Mouse (Mus musculus) induced T-regulatory cell, adult 2 months (primary cell): ENCODE data around the gene Stat2.
"Not testable (repeated sequence)": the region's sequence is repeated elsewhere in the genome, so short reads cannot be mapped to it uniquely, and the experiment has no call there.

ENCODE experiments used
- DNase-seq: peaks from one replicate; pipeline ENCODE4 v3.0.0-alpha.2; 2012; ENCODE audit warnings: low read depth

The Stat2 gene

GRCm38 (mm10) chr10:128298702-128299171, 28.4 kb downstream of the Stat2 start, which contains the start of gene Il23a:
Gene Il23a, minus strand, starts transcription at chr10:128298752.
- DNase-seq: no peak

- no peak for DNase-seq
Measured at GRCm38 (mm10) chr10:128302357-128302756, 32.0 kb downstream of the Stat2 start.

GRCm38 (mm10) chr10:128302785-128303125, 32.4 kb downstream of the Stat2 start:
- no peak for DNase-seq

GRCm38 (mm10) chr10:128303126-128304021, 33.0 kb downstream of the Stat2 start, which contains the start of gene Pan2:
Gene Pan2, plus strand, starts transcription at chr10:128303335.
- DNase-seq: peak; percentile 100

GRCm38 (mm10) chr10:128309654-128310053, 39.3 kb downstream of the Stat2 start:
- no peak for DNase-seq

- no peak for DNase-seq
Measured at GRCm38 (mm10) chr10:128310177-128310576, 39.8 kb downstream of the Stat2 start.

- DNase-seq: no peak
Measured at GRCm38 (mm10) chr10:128310902-128311301, 40.5 kb downstream of the Stat2 start.

- DNase-seq: no peak
Measured at GRCm38 (mm10) chr10:128315578-128315977, 45.2 kb downstream of the Stat2 start.

- DNase-seq: no peak
Measured at GRCm38 (mm10) chr10:128321641-128322040, 51.3 kb downstream of the Stat2 start.

GRCm38 (mm10) chr10:128322141-128323108, 52.1 kb downstream of the Stat2 start, which contains the start of gene Cnpy2:
Gene Cnpy2, plus strand, starts transcription at chr10:128322459.
- peak; percentile 89 for DNase-seq

GRCm38 (mm10) chr10:128323516-128323915, 53.2 kb downstream of the Stat2 start:
- DNase-seq: peak; percentile 75

GRCm38 (mm10) chr10:128326825-128327224, 56.5 kb downstream of the Stat2 start:
- no peak for DNase-seq

GRCm38 (mm10) chr10:128327610-128328009, 57.3 kb downstream of the Stat2 start:
- DNase-seq: peak; percentile 37

GRCm38 (mm10) chr10:128332358-128333249, 62.2 kb downstream of the Stat2 start:
- DNase-seq: not testable (repeated sequence)

GRCm38 (mm10) chr10:128335582-128335981, 65.2 kb downstream of the Stat2 start:
- DNase-seq: peak; percentile 94

GRCm38 (mm10) chr10:128336195-128336594, 65.8 kb downstream of the Stat2 start:
- peak; percentile 28 for DNase-seq

- DNase-seq: no peak
Measured at GRCm38 (mm10) chr10:128336597-128336996, 66.2 kb downstream of the Stat2 start.

- DNase-seq: peak; percentile 99
Measured at GRCm38 (mm10) chr10:128337306-128338181, 67.2 kb downstream of the Stat2 start, which contains the start of gene Cs. Gene Cs, plus strand, starts transcription at chr10:128337734.

- peak; percentile 51 for DNase-seq
Measured at GRCm38 (mm10) chr10:128338415-128338814, 68.1 kb downstream of the Stat2 start.

- no peak for DNase-seq
Measured at GRCm38 (mm10) chr10:128338948-128339347, 68.6 kb downstream of the Stat2 start.
